Mouse (Mus musculus) layer of hippocampus, adult 11-12 months (tissue): ENCODE results near the gene Gpbp1.

Source experiments
- DNase-seq: peaks from one replicate; pipeline ENCODE4 v3.0.0; 2022; ENCODE audit warnings: low spot score

The Gpbp1 gene

GRCm38 (mm10) chr13:111467350-111467749 is 22.6 kb downstream of the Gpbp1 start:
- no peak for DNase-seq

- peak; percentile 8 for DNase-seq
Measured at GRCm38 (mm10) chr13:111461424-111461823, 28.5 kb downstream of the Gpbp1 start.

GRCm38 (mm10) chr13:111456790-111457189 is 33.1 kb downstream of the Gpbp1 start:
- no peak for DNase-seq

GRCm38 (mm10) chr13:111444325-111444724 is 45.6 kb downstream of the Gpbp1 start:
- no peak for DNase-seq

- no peak for DNase-seq
Measured at GRCm38 (mm10) chr13:111431174-111431573, 58.7 kb downstream of the Gpbp1 start.

- no peak for DNase-seq
Measured at GRCm38 (mm10) chr13:111421330-111421729, 68.6 kb downstream of the Gpbp1 start.

GRCm38 (mm10) chr13:111418087-111418486 is 71.8 kb downstream of the Gpbp1 start:
- DNase-seq: no peak

- peak; percentile 75 for DNase-seq
Measured at GRCm38 (mm10) chr13:111413156-111413555, 76.8 kb downstream of the Gpbp1 start.

GRCm38 (mm10) chr13:111410831-111411230 is 79.1 kb downstream of the Gpbp1 start:
- peak; percentile 41 for DNase-seq

- DNase-seq: no peak
Measured at GRCm38 (mm10) chr13:111406859-111407389, 83.0 kb downstream of the Gpbp1 start.

GRCm38 (mm10) chr13:111405956-111406355 is 84.0 kb downstream of the Gpbp1 start:
- no peak for DNase-seq

- no peak for DNase-seq
Measured at GRCm38 (mm10) chr13:111397600-111398151, 92.2 kb downstream of the Gpbp1 start.

GRCm38 (mm10) chr13:111397061-111397460 is 92.8 kb downstream of the Gpbp1 start:
- no peak for DNase-seq

GRCm38 (mm10) chr13:111395528-111395927 is 94.4 kb downstream of the Gpbp1 start:
- no peak for DNase-seq

GRCm38 (mm10) chr13:111394904-111395303 is 95.0 kb downstream of the Gpbp1 start:
- DNase-seq: no peak

- DNase-seq: peak; percentile 37
Measured at GRCm38 (mm10) chr13:111394341-111394740, 95.6 kb downstream of the Gpbp1 start.

- no peak for DNase-seq
Measured at GRCm38 (mm10) chr13:111393426-111393825, 96.5 kb downstream of the Gpbp1 start.

GRCm38 (mm10) chr13:111391426-111391825 is 98.5 kb downstream of the Gpbp1 start:
- DNase-seq: no peak

GRCm38 (mm10) chr13:111391011-111391410 is 98.9 kb downstream of the Gpbp1 start:
- DNase-seq: no peak

GRCm38 (mm10) chr13:111384011-111384985 is 105.6 kb downstream of the Gpbp1 start:
- peak; percentile 39 for DNase-seq
